Mouse (Mus musculus) forebrain, embryonic 16.5 days (tissue): ENCODE data around the gene Bloc1s5. TPM values are rescaled to one million over a fixed set of nuclear protein-coding genes. Genes with fewer than 3 reads are reported as not detected.

Experiments
- ATAC-seq: fragments of 200-750 bp; cut with Nextera tagmentation; 2 replicates; pipeline ENCODE4 v1.8.0; 2017; ENCODE audit warnings: mild to moderate bottlenecking, moderate library complexity
- H3K27ac ChIP-seq: fragments of 300-500 bp; sonication (generic); 2 replicates; pipeline ENCODE4 v1.5.1; 2014; ENCODE audit warnings: low read length, control low read depth
- H3K27me3 ChIP-seq: fragments of 300-500 bp; sonication (generic); replicated peaks from 2 replicates; pipeline ENCODE4 v1.6.1; 2014; ENCODE audit warnings: low read length; ENCODE audit not compliant: control insufficient read depth, insufficient read depth
- H3K36me3 ChIP-seq: fragments of 300-500 bp; sonication (generic); 2 replicates; pipeline ENCODE4 v1.6.1; 2014; ENCODE audit not compliant: control insufficient read depth, insufficient read depth
- H3K4me1 ChIP-seq: fragments of 300-500 bp; sonication (generic); replicated peaks from 2 replicates; pipeline ENCODE4 v1.6.1; 2014; ENCODE audit warnings: low read length; ENCODE audit not compliant: control insufficient read depth, insufficient read depth
- H3K4me2 ChIP-seq: fragments of 300-500 bp; sonication (generic); 2 replicates; pipeline ENCODE4 v1.6.1; 2014; ENCODE audit warnings: mild to moderate bottlenecking, low read length, control low read depth
- H3K4me3 ChIP-seq: fragments of 300-500 bp; sonication (generic); replicated peaks from 2 replicates; pipeline ENCODE4 v1.5.1; 2014; ENCODE audit warnings: mild to moderate bottlenecking, low read length, control low read depth
- H3K9ac ChIP-seq: fragments of 300-500 bp; sonication (generic); replicated peaks from 2 replicates; pipeline ENCODE4 v1.6.1; 2014; ENCODE audit warnings: low read depth, low read length, control low read depth
- H3K9me3 ChIP-seq: fragments of 300-500 bp; sonication (generic); 2 replicates; pipeline ENCODE4 v1.6.1; 2016; ENCODE audit warnings: low read length; ENCODE audit not compliant: control insufficient read depth
- WGBS: fragments of 180-500 bp; shearing (Covaris S2); extraction: QIAGEN DNeasy Blood & Tissue Kit; methylation state at CpG from one replicate; pipeline ENCODE4 v1.1.7; 2014; 5-methylcytosine and 5-hydroxymethylcytosine counted together
- polyA plus RNA-seq: library from polyadenylated mRNA; unstranded; fragments of >200 nt; fragmentation: Nextera tagmentation; extraction: Ambion mirVana; gene quantifications from 2 replicates; pipeline ENCODE4 v1.2.1, GENCODE M21; 2015

Gene Bloc1s5
- polyA plus RNA-seq, 1 experiment from 2014 or later, result 20.1 TPM

DNA sequence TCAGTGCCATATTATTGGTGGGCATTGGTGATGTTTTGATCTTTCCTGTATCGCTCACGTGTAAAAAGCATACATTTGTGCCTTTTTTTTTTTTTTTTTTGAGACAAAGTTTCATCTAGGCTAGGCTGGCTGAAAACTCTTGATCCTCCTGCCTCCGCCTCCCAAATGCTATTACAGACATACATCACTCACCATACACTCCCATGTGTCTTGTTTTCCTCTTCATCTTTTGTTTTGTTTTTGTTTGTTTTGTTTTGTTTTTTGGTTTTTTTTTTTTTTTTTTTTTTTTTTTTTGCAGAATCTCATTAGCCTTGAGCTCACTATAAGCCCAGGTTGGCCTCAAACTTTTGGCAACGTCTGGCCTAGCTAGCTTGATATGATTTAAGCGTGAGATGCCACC lies 47.6 kb downstream of the Bloc1s5 start:
- no peak overlapping the region for H3K4me3 ChIP-seq
- WGBS, result 97% methylated on average over 5 of the region's 5 CpGs
- no peak for ATAC-seq
- no peak overlapping the region for H3K4me2 ChIP-seq
- H3K27ac ChIP-seq, result no peak overlapping the region
- H3K9ac ChIP-seq, result no peak overlapping the region
- H3K4me1 ChIP-seq, result no peaks in the 10 kb centered on the region
- H3K36me3 ChIP-seq, result no peaks in the 10 kb centered on the region
- H3K27me3 ChIP-seq, result no peaks in the 10 kb centered on the region
- H3K9me3 ChIP-seq, result no peaks in the 10 kb centered on the region

DNA sequence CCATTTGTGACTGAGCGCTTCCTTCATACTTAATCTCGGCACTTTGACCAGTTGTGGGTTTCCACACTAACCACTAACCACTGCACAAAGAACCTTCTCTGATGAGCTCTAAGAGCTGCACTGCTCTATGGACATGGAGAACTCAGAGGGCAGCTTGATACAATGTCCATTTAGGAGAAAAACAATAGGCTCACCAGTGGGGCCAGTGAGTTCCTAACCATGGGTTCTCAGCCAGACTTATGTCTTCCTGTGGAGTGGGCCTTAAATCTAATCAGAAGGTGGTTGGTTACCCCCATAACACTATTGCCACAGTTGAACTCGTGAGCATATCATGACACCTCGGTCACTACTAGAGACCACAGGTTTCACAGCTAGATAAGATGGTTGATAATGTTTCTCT lies 48.5 kb downstream of the Bloc1s5 start:
- no peaks in the 10 kb centered on the region for H3K4me1 ChIP-seq
- ATAC-seq, result no peak
- no peaks in the 10 kb centered on the region for H3K9me3 ChIP-seq
- H3K9ac ChIP-seq, result no peak overlapping the region
- H3K27me3 ChIP-seq, result no peaks in the 10 kb centered on the region
- H3K27ac ChIP-seq, result no peak overlapping the region
- H3K36me3 ChIP-seq, result no peaks in the 10 kb centered on the region
- 92% methylated on average over 4 of the region's 4 CpGs for WGBS
- H3K4me3 ChIP-seq, result no peak overlapping the region
- H3K4me2 ChIP-seq, result no peak overlapping the region

DNA sequence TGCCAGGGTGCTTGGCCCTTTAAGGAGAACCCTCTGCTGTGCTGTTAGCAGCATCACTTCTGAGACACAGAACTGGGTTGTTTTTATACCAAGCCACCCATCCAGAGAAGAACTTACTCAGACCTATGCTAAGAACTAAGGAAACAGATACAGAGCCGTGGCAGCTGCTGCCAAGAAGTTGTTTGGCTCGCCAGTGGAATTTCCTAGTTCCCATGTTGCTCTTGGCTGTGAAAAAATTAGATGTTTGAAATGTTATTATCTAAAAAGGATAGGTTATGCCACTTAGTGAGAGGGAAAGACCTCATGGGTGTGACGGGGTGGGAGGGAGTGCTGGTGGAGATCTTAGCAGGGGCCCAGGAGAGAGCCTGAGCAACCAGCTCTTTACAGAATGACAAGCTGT lies 52.1 kb downstream of the Bloc1s5 start:
- ATAC-seq, result no peak
- Histone ChIP-seq H3K9ac (no peak overlapping the region), H3K4me2 (no peak overlapping the region), H3K9me3 (no peaks in the 10 kb centered on the region), H3K4me3 (no peak overlapping the region), H3K4me1 (no peaks in the 10 kb centered on the region), H3K27me3 (no peaks in the 10 kb centered on the region), H3K27ac (no peak overlapping the region), H3K36me3 (no peaks in the 10 kb centered on the region)
- WGBS, result 64% methylated on average over 3 of the region's 3 CpGs

DNA sequence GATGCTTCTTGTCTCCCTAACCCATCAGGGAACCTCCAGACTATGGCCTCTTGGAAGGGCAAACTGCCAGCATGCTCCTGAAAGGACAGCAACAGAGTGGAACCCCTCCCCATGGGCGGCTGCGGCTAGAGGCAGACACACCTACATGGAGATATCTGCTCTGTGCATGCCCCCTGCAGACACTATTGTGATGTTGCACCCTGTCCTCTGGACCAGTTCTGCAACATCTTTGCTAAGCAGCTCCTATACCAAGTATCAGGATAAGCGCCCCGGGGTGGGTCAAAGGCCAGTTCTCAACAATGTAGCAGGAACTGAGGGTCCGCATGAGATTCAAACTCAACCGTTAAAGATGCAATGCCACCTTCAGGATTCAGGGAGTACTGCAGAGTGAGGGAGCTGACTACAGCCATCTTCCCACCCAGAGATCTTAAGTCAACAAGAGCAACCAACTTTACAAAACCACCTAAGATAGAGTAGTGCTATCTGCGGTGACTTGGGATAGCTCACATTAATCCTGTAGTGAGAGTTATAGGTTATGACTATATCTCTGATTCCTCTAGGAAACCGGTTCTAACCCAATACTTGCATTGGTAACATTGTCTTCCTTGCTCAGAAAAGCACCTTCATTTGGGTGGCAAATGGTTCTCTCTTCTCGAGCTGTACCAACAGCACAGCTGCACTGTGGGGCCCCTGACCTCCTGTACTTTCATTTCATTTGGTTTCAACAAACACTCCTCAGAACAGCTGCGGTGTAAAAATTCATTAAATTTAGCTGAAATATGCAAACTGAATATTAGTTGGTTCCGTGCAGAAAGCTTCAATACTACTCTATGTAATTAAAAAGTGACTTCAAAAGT lies 54.1 kb downstream of the Bloc1s5 start:
- no peaks in the 10 kb centered on the region for H3K9me3 ChIP-seq
- H3K4me2 ChIP-seq, result no peak overlapping the region
- no peak overlapping the region for H3K9ac ChIP-seq
- no peaks in the 10 kb centered on the region for H3K36me3 ChIP-seq
- 72% methylated on average over 11 of the region's 11 CpGs for WGBS
- H3K27ac ChIP-seq, result no peak overlapping the region
- ATAC-seq, result no peak
- H3K4me1 ChIP-seq, result no peaks in the 10 kb centered on the region
- H3K4me3 ChIP-seq, result no peak overlapping the region
- H3K27me3 ChIP-seq, result no peaks in the 10 kb centered on the region

DNA sequence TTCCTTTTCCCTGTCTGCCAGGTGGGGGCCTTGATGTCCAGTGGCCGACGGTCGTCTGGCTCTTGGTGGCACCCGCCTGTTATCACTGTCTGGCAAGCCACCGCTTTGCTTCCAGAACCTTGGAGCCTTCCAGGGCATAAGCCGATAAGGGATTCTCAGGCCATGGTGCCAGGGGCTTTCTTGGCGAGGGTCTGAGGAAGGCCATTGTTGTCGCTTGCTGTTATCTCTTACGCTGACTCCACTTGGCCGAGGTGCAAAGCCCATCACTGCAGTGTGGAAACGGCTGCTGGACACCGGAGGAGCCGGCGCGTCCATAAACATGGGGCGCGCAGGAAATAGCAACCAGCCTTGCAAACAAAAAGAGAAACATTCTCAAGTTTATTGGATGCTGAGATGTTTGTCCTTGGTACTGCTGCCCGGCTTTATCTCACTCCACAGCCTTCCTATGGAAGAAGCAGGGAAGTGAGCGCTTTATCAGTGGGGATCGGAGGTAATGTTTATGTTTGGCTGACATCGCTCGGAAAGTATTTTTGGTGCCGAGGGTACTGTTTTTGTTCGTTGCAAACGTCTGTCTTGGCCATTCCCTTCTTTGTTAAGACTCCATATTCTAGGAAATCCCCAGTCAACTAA lies 54.8 kb downstream of the Bloc1s5 start:
- ATAC-seq, result no peak
- Histone ChIP-seq H3K36me3 (no peaks in the 10 kb centered on the region), H3K9me3 (no peaks in the 10 kb centered on the region), H3K27ac (no peak overlapping the region), H3K9ac (no peak overlapping the region), H3K27me3 (no peaks in the 10 kb centered on the region), H3K4me2 (no peak overlapping the region), H3K4me1 (no peaks in the 10 kb centered on the region), H3K4me3 (no peak overlapping the region)
- 88% methylated on average over 25 of the region's 25 CpGs for WGBS

DNA sequence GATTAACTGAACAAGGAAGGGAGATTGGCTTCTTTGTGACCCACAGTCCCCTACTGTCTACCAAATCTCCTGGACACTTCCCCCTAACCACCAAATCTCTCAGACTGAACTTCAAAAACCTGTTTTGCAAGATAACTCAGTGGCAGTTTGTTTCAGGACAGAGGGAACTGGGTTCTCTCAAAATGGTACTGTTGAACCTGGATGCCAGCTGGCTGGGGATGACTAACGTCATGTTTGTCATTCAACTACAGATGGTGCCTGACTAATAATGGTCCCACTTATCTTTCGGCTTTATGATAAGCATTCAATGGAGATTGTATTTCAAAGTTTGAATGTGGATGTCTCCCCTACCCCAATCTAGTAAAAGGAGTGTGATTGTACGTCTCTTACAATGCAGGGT lies 60.2 kb downstream of the Bloc1s5 start:
- Histone ChIP-seq H3K9me3 (no peaks in the 10 kb centered on the region), H3K4me1 (no peaks in the 10 kb centered on the region), H3K9ac (no peak overlapping the region), H3K27me3 (no peaks in the 10 kb centered on the region), H3K36me3 (no peaks in the 10 kb centered on the region), H3K4me3 (no peak overlapping the region), H3K27ac (no peak overlapping the region), H3K4me2 (no peak overlapping the region)
- 61% methylated on average over 3 of the region's 3 CpGs for WGBS
- no peak for ATAC-seq

DNA sequence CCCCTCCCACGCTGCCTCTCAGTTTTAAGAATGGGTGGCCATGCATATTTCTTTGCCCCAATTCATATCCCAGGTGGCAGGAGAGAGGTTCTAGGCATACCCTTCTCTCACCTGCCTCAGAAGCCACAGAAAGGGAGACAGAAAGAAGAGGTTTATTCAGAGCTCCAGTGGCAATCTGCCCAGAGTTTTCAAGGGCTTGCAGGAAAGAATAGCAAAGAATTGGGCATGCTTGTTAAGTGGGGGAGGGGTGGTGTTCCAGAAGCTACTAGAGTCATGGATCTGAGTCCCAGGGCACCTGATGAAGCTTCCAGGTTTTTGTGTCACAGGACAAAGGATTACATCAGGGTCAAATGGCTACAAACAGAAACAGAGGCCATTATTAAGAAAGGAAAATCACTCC lies 61.6 kb downstream of the Bloc1s5 start:
- Histone ChIP-seq H3K27ac (no peak overlapping the region), H3K36me3 (no peaks in the 10 kb centered on the region), H3K4me2 (no peak overlapping the region), H3K27me3 (no peaks in the 10 kb centered on the region), H3K4me1 (no peaks in the 10 kb centered on the region), H3K9me3 (no peaks in the 10 kb centered on the region), H3K9ac (no peak overlapping the region), H3K4me3 (no peak overlapping the region)
- no peak for ATAC-seq
- WGBS, result 93% methylated on average over 1 of the region's 1 CpGs

DNA sequence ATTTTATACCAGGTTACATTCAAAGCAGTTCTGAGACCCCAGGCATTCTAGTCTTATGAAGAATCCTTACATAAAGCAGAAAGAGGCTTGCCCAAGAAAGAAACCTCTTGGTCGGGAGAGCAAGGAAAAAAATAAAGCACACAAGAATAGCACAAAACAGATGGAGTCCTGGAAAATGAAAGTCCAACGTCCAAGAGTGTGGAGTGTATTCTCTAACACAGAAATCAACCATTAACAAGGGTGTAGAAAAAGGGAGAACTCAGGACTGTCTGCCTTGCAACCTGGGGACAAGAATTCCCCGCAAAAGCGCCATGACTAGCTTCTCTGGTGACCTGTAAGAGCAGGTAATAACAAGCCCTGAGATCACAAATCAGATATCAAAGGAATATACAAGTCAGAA lies 69.7 kb downstream of the Bloc1s5 start:
- WGBS, result 69% methylated on average over 4 of the region's 4 CpGs
- H3K27me3 ChIP-seq, result no peaks in the 10 kb centered on the region
- no peak overlapping the region for H3K9ac ChIP-seq
- ATAC-seq, result no peak
- H3K4me1 ChIP-seq, result no peaks in the 10 kb centered on the region
- no peaks in the 10 kb centered on the region for H3K36me3 ChIP-seq
- no peak overlapping the region for H3K27ac ChIP-seq
- H3K4me2 ChIP-seq, result no peak overlapping the region
- H3K4me3 ChIP-seq, result no peak overlapping the region
- H3K9me3 ChIP-seq, result no peaks in the 10 kb centered on the region

DNA sequence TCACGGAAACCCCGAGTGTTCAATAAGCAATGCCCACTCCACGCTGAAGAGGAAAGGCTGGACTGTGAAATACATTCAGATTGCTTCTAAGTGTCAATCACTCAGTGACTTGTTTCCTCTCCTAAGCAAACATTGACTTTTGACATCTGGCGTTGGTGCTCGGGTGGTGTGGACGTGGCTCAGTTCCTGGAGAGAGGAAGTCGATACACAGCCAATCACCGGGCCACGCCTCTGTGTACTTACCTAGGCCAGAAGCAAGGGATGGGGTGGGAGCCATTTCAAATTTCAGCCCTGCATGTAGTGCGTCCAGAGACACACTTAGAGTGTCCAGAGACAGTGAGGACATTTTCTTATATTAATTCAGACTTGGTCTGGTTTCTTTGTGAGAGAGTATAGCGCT lies 80.3 kb downstream of the Bloc1s5 start:
- H3K27me3 ChIP-seq, result no peaks in the 10 kb centered on the region
- H3K9me3 ChIP-seq, result no peaks in the 10 kb centered on the region
- no peak overlapping the region for H3K4me3 ChIP-seq
- no peaks in the 10 kb centered on the region for H3K4me1 ChIP-seq
- no peaks in the 10 kb centered on the region for H3K36me3 ChIP-seq
- 87% methylated on average over 11 of the region's 11 CpGs for WGBS
- no peak overlapping the region for H3K4me2 ChIP-seq
- ATAC-seq, result no peak
- H3K9ac ChIP-seq, result no peak overlapping the region
- H3K27ac ChIP-seq, result no peak overlapping the region
